Mouse (Mus musculus): ENCODE results near the gene Adam12. TPM values are rescaled to one million over a fixed set of nuclear protein-coding genes. Genes with fewer than 3 reads are reported as not detected.

Adam12 gene
- total RNA-seq, 2 experiments from 2014 or later: 7.2 to 11.1 TPM

Small RNAs within 50 kb of the gene (microRNA-seq; reads per million reads assigned to microRNA genes)
- gene Gm23631 (ENCODE audit: borderline number of aligned reads in 2 of 2): 0 reads per million in 2 experiments

Other genes starting within 250 kb of the Adam12 start
- 1 to 10 TPM; 4.0 to 5.0 TPM for gene D7Ertd443e, start 153.5 kb upstream of the Adam12 start, total RNA-seq (2021)